Mouse (Mus musculus): ENCODE measurements around the gene Frmd7.

Gene Frmd7

GRCm38 (mm10) chrX:50863771-50864170, 78.7 kb downstream of the Frmd7 start:
- DNase-seq: no peak

GRCm38 (mm10) chrX:50850428-50851184, 91.9 kb downstream of the Frmd7 start:
- no peak for DNase-seq

Measured in cerebellum, postnatal 10 days (tissue).